ENCODE assay signal across 11 mouse cellular contexts in the genomic region with DNA sequence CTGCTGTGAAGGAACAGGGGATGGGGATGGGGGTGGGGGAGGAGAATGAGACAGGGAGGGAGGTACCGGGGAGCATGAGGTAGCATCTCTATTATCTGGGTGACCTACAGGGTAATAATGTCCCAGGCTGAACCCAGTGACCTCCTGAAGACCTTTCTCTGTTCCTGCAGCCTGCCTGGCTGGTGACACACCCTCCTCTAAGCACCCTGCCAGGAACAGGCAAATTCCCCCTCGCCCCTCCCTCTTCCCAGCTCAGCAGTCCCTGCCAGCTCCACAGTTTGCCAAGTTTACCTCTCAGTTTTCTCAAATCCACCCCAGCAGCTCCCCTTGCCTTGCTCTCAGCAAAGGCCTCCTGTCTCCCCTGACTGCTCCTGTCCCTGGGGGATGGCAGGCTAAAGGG. TPM values are rescaled to one million over a fixed set of nuclear protein-coding genes. Genes with fewer than 3 reads are reported as not detected.
A peak's percentile ranks its signal among the peaks of the same experiment; 100 is the strongest.
DNase-seq lines count a peak whose midpoint lies in the region; ATAC-seq and TF ChIP-seq lines count a peak whose summit lies in the region.
"Had no signal": no experiment of that assay in that cellular context is flagged by ENCODE, and none has a peak within 500 bp of the region (broad histone marks: within the 10 kb centered on the region; RNA-seq: fewer than 3 reads in every experiment).

No protein-coding gene starts in this region.

- H3K4me3 ChIP-seq in forebrain, embryonic 13.5 days, result no peak overlapping the region
- H3K4me3 ChIP-seq in forebrain, embryonic 12.5 days (replicated peaks), result no peak overlapping the region
- H3K4me3 ChIP-seq in kidney, adult 2 months (ENCODE audit: insufficient read depth, low read depth, low read length), result no peak overlapping the region
- H3K4me3 ChIP-seq in kidney, embryonic 14.5 days (ENCODE audit: low read length), result no peak overlapping the region
- H3K4me3 ChIP-seq in forebrain, embryonic 16.5 days (replicated peaks; ENCODE audit: low read length), result no peak overlapping the region
- H3K4me3 ChIP-seq: hindbrain, embryonic 10.5 days had no signal

- 23% methylated on average over 2 of the region's 2 CpGs for WGBS in forebrain, embryonic 13.5 days
- 23% methylated on average over 2 of the region's 2 CpGs for WGBS in forebrain, embryonic 12.5 days
- 51% methylated on average over 2 of the region's 2 CpGs for WGBS in kidney, adult 2 months
- WGBS in kidney, embryonic 14.5 days, result 17% methylated on average over 2 of the region's 2 CpGs
- WGBS in forebrain, embryonic 16.5 days, result 23% methylated on average over 2 of the region's 2 CpGs

- H3K27me3 ChIP-seq in forebrain, embryonic 13.5 days, result peaks cover 14% of the 10 kb centered on the region
- H3K27me3 ChIP-seq in forebrain, embryonic 12.5 days, result peaks cover 31% of the 10 kb centered on the region
- no peaks in the 10 kb centered on the region for H3K27me3 ChIP-seq in kidney, adult 2 months (replicated peaks; ENCODE audit: control insufficient read depth, insufficient read depth, low read length)
- H3K27me3 ChIP-seq in kidney, embryonic 14.5 days (ENCODE audit: control insufficient read depth, insufficient read depth, low read length), result peaks cover 4% of the 10 kb centered on the region; the same call in 1 of the 2 replicates
- no peaks in the 10 kb centered on the region for H3K27me3 ChIP-seq in forebrain, embryonic 16.5 days (replicated peaks; ENCODE audit: control insufficient read depth, insufficient read depth, low read length)

- no peaks in the 10 kb centered on the region for H3K9me3 ChIP-seq in forebrain, embryonic 13.5 days (replicated peaks)
- H3K9me3 ChIP-seq in forebrain, embryonic 12.5 days, result no peaks in the 10 kb centered on the region
- no peaks in the 10 kb centered on the region for H3K9me3 ChIP-seq in kidney, embryonic 14.5 days (ENCODE audit: control insufficient read depth, low read length)
- H3K9me3 ChIP-seq in forebrain, embryonic 16.5 days (ENCODE audit: control insufficient read depth, low read length), result no peaks in the 10 kb centered on the region
- H3K9me3 ChIP-seq: hindbrain, embryonic 10.5 days had no signal

- H3K4me1 ChIP-seq in forebrain, embryonic 13.5 days, result peaks cover 34% of the 10 kb centered on the region
- H3K4me1 ChIP-seq in forebrain, embryonic 12.5 days, result peaks cover 38% of the 10 kb centered on the region
- H3K4me1 ChIP-seq in kidney, adult 2 months (ENCODE audit: control insufficient read depth, insufficient read depth, low read length), result peaks cover 4% of the 10 kb centered on the region; the same call in 1 of the 2 replicates
- H3K4me1 ChIP-seq in kidney, embryonic 14.5 days (ENCODE audit: control insufficient read depth, insufficient read depth, low read length), result 0 out of 2 replicates have a peak, but pooled peaks cover 2% of the 10 kb centered on the region
- H3K4me1 ChIP-seq in forebrain, embryonic 16.5 days (replicated peaks; ENCODE audit: control insufficient read depth, insufficient read depth, low read length), result peaks cover 33% of the 10 kb centered on the region

- TF ChIP-seq POLR2A in kidney, adult 2 months (IDR thresholded peaks at IDR 0.05; ENCODE audit: low read depth, low read length), result no peak

- no peak overlapping the region for H3K4me2 ChIP-seq in forebrain, embryonic 13.5 days
- no peak overlapping the region for H3K4me2 ChIP-seq in forebrain, embryonic 12.5 days
- H3K4me2 ChIP-seq in kidney, embryonic 14.5 days (replicated peaks; ENCODE audit: low read depth, low read length), result no peak overlapping the region
- H3K4me2 ChIP-seq in forebrain, embryonic 16.5 days (ENCODE audit: low read length), result no peak overlapping the region

- DNase-seq in kidney, adult 2 months, result peak; percentile 51
- peak; percentile 80 for DNase-seq in ZHBTc4 (ENCODE audit: low read depth, low spot score)
- peak; percentile 55 for DNase-seq in lung, postnatal 14 days
- DNase-seq in embryo, embryonic 11 days, result no peak
- DNase-seq: liver, postnatal 0 days; right cerebral cortex, adult 18-20 months had no signal

- peak overlapping the region; percentile 8; the same call in 1 of the 2 replicates for H3K9ac ChIP-seq in forebrain, embryonic 13.5 days
- H3K9ac ChIP-seq in forebrain, embryonic 12.5 days, result no peak overlapping the region
- H3K9ac ChIP-seq in kidney, embryonic 14.5 days (ENCODE audit: low read depth, low read length), result no peak overlapping the region
- no peak overlapping the region for H3K9ac ChIP-seq in forebrain, embryonic 16.5 days (replicated peaks; ENCODE audit: low read depth, low read length)
- H3K9ac ChIP-seq: liver, postnatal 0 days had no signal

- ATAC-seq in forebrain, embryonic 13.5 days, result peak; percentile 7; the same call in 1 of the 2 replicates
- no peak for ATAC-seq in forebrain, embryonic 12.5 days (ENCODE audit: low FRiP score)
- no peak for ATAC-seq in kidney, embryonic 14.5 days (ENCODE audit: low FRiP score, low TSS enrichment)
- ATAC-seq in forebrain, embryonic 16.5 days, result no peak
- ATAC-seq: liver, postnatal 0 days had no signal

- no peak overlapping the region for H3K27ac ChIP-seq in forebrain, embryonic 13.5 days
- no peak overlapping the region for H3K27ac ChIP-seq in forebrain, embryonic 12.5 days
- no peak overlapping the region for H3K27ac ChIP-seq in kidney, adult 2 months (ENCODE audit: insufficient read depth, low read depth, low read length)
- no peak overlapping the region for H3K27ac ChIP-seq in kidney, embryonic 14.5 days (ENCODE audit: low read depth, low read length)
- no peak overlapping the region for H3K27ac ChIP-seq in forebrain, embryonic 16.5 days (ENCODE audit: low read length)

- TF ChIP-seq CTCF in kidney, adult 2 months (conservative IDR thresholded peaks at IDR 0.05; ENCODE audit: insufficient read depth, insufficient read length, low read depth, low read length), result no peak

- H3K36me3 ChIP-seq in forebrain, embryonic 13.5 days (ENCODE audit: poor library complexity, severe bottlenecking), result no peaks in the 10 kb centered on the region
- H3K36me3 ChIP-seq in forebrain, embryonic 12.5 days (replicated peaks), result no peaks in the 10 kb centered on the region
- H3K36me3 ChIP-seq in kidney, adult 2 months (ENCODE audit: control insufficient read depth, insufficient read depth, low read length), result no peaks in the 10 kb centered on the region
- H3K36me3 ChIP-seq in kidney, embryonic 14.5 days (ENCODE audit: control insufficient read depth, insufficient read depth, low read length), result no peaks in the 10 kb centered on the region
- no peaks in the 10 kb centered on the region for H3K36me3 ChIP-seq in forebrain, embryonic 16.5 days (ENCODE audit: control insufficient read depth, insufficient read depth)
- H3K36me3 ChIP-seq: hindbrain, embryonic 10.5 days had no signal

RNA-seq across cellular contexts. Expression of a gene that starts 19.3 kb away (rescaled TPM):
- 0.23 and 0.59 TPM in 2 replicates for polyA plus RNA-seq in forebrain, embryonic 13.5 days (2015; fragmentation: Nextera tagmentation; extraction: Ambion mirVana)
- 0.56 and 1.0 TPM in 2 replicates for polyA plus RNA-seq in forebrain, embryonic 12.5 days (2016; fragmentation: Nextera tagmentation; extraction: Ambion mirVana)
- polyA plus RNA-seq in kidney, adult 2 months (2012; rRNA removed), result 69.3 and 73.8 TPM in 2 replicates
- polyA plus RNA-seq in kidney, embryonic 14.5 days (2014; fragmentation: Nextera tagmentation; extraction: Ambion mirVana), result 6.3 and 6.5 TPM in 2 replicates
- polyA plus RNA-seq in forebrain, embryonic 16.5 days (2015; fragmentation: Nextera tagmentation; extraction: Ambion mirVana), result 0.48 and 1.9 TPM in 2 replicates

RNA-seq across cellular contexts. Expression of a gene that starts 32.5 kb away (rescaled TPM):
- 14.3 and 17.0 TPM in 2 replicates for polyA plus RNA-seq in forebrain, embryonic 13.5 days (2015; fragmentation: Nextera tagmentation; extraction: Ambion mirVana)
- 12.3 and 14.7 TPM in 2 replicates for polyA plus RNA-seq in forebrain, embryonic 12.5 days (2016; fragmentation: Nextera tagmentation; extraction: Ambion mirVana)
- not detected in 2 replicates for polyA plus RNA-seq in kidney, adult 2 months (2012; rRNA removed)
- 0.37 TPM in 1 of 2 replicates, not detected in the other for polyA plus RNA-seq in kidney, embryonic 14.5 days (2014; fragmentation: Nextera tagmentation; extraction: Ambion mirVana)
- polyA plus RNA-seq in forebrain, embryonic 16.5 days (2015; fragmentation: Nextera tagmentation; extraction: Ambion mirVana), result 14.9 and 18.4 TPM in 2 replicates
- polyA plus RNA-seq: liver, postnatal 0 days had no signal

RNA-seq across cellular contexts. Expression of a gene that starts 32.5 kb away (rescaled TPM):
- polyA plus RNA-seq in forebrain, embryonic 13.5 days (2015; fragmentation: Nextera tagmentation; extraction: Ambion mirVana), result 3.4 and 3.9 TPM in 2 replicates
- polyA plus RNA-seq in forebrain, embryonic 12.5 days (2016; fragmentation: Nextera tagmentation; extraction: Ambion mirVana), result 5.0 and 5.7 TPM in 2 replicates
- not detected in 2 replicates for polyA plus RNA-seq in kidney, adult 2 months (2012; rRNA removed)
- 0.05 and 0.09 TPM in 2 replicates for polyA plus RNA-seq in kidney, embryonic 14.5 days (2014; fragmentation: Nextera tagmentation; extraction: Ambion mirVana)
- polyA plus RNA-seq in forebrain, embryonic 16.5 days (2015; fragmentation: Nextera tagmentation; extraction: Ambion mirVana), result 2.5 and 3.3 TPM in 2 replicates
- polyA plus RNA-seq: liver, postnatal 0 days had no signal
